Mouse (Mus musculus): Measurements from ENCODE around the gene Fance.
"Not testable (repeated sequence)": the region's sequence is repeated elsewhere in the genome, so short reads cannot be mapped to it uniquely, and the experiment has no call there.

The Fance gene

DNA sequence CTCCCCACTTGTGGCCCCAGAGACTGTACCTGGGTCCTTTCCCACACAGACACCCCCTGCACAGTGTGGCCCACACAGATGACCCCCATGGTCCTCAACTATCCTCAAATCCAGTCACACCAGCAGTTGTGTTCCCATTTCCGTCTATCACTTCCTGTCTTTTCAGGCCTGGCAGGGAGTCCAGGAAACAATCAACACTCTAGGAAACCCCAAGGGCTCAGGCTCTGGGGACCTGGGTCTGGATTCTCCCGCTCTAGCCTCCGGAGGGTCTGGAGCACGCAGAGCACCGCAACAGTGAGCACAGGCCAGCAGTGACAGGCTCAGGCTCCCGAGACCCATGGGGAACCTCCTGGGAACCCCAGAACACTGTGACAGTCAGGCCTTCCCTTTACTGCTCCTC, 34.9 kb downstream of the Fance start:
- DNase-seq (ENCODE audit: low spot score in 2 of 2), result no peak

DNA sequence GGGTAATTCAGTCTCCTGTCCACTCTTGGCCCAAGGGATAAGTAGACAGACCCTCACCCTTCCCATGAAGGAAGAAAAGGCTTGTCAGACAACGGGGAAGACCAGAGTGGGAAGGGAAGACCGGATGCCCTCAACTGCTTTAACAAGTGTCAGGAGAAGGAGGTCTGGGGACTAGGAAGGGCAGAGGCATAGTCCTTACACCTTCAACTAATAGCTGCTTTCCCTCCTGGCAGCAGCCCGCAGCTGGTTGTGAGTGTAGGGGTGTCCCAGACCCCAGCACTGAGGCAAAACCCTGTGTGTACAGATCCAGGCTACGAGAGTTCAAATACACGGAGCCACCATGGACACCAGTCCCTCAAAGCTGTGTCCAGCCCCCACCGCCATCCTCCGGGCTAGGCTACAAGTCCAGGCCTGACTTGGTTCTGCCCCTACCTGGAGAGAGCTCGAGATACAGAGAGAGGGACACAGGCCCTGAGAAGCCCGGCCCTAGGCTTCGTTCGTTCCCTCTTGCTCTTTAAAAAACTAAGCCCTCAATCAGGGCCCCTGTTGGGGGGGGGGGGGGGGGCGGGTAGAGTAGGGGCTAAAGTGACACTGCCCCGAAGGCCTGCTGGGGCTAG, 36.1 kb downstream of the Fance start:
- DNase-seq (ENCODE audit: low spot score in 2 of 2), result no peak

DNA sequence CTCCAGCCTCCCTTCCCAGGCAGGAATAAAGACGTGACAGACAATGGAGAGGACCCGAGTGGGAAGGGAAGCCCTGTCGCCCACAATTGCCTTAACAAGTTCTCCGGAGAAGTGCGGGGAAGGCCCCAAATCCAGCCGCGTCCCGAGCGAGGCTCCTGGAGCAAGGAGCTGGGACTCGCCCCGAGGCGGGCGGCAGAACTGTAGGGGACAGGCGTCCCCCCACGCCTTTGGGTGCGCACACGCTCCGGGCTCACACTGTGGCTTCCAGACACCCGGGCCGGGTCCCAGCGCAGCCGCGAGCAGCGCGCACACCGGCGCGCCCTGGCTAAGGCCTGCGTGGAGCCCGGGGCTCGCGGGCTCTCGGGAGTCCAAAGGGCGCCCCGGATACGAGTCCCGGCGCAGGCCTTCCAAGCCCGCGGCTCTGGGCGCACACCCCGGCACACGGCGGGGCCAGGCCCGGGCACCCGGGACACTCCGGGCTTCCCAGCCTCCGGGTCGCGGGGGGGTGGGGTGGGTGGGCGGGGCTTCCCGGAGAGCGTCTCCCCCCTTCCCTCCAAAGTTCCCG, 36.7 kb downstream of the Fance start:
- DNase-seq (ENCODE audit: low spot score in 2 of 2), result no peak

DNA sequence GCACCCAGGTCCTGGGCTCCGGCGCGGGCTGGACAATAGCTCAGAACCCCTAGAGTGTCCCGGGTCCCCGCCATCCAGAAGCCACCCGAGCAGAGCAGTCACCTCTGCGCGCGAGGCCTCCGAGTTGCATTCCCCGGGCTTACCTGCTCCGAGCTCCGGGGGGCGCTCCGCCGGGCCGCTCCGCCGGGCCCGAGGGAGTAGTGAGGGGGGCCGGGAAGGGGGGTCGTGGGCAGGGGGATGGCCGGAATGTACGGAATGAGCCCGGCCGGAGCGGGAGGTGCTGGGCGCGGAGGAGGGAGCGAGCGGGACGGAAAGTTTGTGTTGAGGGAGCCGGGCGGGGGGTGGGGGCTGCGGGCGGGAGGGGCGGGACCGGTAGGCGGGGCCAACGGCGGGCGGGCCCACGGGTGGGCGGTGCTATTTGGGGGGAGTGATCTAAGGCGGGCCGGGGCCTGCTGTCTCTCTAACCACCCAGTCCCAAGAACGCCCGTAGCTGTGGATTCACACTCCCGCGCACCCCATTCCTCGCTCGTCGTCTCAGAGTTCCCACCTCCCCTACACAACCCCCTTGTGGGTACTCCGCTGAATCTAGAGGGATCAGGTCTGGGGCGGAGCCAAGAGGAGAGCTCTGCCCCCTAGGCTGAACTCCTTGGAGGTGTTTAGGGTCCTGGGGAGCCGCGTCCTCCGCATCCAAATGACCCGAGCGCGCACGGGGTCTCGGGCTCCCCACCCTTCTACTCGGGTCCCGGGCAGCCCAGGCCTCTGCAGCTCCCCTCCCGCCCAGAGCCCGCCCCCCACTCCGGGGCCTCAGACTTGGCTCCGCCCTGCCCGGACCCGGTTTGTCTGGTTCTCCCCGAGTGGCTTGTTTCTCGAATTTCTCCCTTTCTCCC, 37.4 kb downstream of the Fance start, which contains the start of gene Tead3:
Gene Tead3 (minus strand): TSS at position 352 of the 887 bp plus-strand sequence.
- peak; percentile 85 to 91 for DNase-seq (ENCODE audit: low spot score in 2 of 2)

DNA sequence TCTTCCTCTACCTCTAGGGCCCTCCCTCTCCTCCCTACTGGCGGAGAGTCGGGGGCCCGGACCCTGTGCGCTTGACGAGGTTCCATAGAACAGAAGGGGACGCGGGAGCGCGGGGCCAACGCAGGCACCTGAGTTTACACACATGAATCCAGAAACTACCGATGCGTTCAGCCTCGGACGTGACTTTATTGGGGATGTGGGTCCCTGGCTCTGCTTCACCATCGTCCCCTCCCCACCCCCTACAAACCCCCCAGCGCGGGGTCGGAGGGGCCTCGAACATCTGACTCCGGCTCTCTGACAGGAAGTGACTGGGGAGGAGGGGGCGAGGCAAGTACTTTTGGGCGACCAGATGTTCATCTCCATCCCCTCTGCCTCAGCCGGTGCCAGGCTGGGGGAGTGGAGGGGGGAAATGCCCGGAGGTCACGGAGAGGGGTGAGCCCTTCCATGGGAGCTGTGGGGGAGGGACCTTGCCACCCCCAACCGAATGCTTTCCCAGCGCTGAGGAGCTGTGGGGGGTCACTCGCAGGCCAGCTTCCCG, 38.1 kb downstream of the Fance start:
- DNase-seq (ENCODE audit: low spot score in 2 of 2), result no peak

DNA sequence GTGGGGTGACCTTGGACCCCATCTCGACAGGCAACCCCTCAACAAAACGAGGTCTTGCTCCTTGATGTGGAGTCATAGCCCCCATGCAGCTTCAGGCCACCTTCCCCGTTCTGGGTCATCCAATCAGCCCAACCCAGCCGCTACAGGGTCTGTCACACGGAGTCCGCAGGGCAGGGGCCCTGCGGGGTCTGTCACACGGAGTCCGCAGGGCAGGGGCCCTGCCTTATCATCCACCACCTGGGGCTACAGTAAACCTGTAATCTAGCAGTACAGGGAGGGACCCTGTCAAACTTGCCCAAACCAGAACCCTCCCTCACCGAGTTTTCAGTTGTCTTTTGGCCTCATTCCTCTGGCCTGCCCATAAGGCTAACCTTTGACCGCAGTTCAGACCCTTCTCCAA, 38.7 kb downstream of the Fance start:
- DNase-seq (ENCODE audit: low spot score in 2 of 2), result no peak

DNA sequence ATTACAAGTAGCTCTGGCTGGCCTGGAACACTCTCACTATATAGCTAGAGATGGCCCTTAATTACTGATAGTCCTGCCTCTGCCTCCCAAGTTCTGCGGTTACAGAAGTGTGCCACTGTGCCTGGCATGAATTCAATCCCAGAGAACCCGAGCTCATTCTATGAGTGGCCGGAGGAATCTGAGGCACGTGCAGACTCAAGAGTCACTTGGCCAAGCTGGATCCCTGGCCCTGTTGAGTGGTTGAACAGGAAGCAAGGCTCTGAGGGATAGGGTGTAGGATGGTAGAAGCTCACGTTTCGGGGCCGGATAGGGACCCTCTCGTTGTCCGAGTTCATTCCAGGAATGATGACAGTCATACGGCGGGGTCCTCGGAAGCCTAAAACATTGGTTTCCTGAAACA, 42.6 kb downstream of the Fance start:
- no peak for DNase-seq (ENCODE audit: low spot score in 2 of 2)

DNA sequence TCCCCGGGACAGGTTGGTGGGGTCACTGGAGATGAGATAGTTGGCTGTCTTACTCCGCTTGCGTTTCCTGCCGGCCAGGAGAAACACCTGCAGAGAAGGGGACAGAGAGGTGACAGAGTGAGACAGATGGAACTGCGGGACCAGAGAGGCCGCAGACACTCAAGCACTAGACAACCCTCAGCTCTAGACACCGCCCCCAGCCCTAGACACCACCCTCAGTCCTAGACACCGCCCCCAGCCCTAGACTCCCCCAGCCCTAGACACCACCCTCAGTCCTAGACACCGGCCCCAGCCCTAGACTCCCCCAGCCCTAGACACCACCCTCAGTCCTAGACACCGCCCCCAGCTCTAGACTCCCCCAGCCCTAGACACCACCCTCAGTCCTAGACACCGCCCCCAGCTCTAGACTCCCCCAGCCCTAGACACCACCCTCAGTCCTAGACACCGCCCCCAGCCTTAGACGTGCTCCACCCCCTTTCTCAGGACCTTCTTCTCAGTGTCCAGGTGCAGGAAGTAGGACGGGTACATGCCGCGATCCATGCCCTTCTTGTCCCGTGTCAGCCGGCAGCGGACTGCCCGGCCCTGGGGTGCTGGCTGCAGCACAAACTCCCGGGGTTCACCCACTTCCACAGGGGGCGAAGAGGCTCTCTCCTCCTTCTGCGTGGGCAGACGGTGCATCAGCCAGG, 45.4 kb downstream of the Fance start:
- not testable (repeated sequence) for DNase-seq (ENCODE audit: low spot score in 2 of 2)

DNA sequence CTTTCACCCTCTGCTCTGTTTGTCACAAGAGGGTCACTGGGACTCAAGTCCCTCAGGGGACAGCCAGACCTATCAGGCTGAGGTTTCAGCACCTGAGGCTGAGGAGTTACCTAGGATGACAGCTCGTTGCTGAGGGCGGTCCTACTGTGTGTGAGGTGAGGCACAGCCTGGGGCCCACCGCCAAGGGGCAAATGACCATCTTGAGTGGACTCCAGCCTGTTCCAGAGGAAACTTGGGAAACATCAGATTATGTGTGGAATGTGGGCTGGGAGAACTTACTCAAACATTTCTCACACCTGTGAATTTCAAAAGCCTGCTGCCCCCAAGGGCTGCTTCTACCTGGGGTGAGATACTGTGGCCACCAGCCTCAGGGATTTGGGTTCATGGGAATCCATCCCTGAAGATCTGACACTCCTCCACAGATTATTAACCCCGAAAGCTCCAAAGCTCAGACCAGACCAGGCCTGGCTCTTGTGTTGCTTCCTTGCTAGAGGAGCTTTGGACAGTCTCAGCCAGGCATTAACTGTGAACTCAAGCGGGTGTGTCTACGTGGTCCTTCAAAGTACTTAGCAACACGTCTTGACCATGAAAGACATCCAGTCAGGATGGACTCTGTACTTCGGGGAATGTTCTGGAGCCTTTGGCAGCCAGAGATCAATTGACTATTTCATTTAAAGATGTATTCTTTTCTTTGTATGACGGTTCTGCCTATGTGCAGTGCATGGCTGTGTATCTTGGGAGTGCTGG, 47.4 kb downstream of the Fance start:
- no peak for DNase-seq (ENCODE audit: low spot score in 2 of 2)

DNA sequence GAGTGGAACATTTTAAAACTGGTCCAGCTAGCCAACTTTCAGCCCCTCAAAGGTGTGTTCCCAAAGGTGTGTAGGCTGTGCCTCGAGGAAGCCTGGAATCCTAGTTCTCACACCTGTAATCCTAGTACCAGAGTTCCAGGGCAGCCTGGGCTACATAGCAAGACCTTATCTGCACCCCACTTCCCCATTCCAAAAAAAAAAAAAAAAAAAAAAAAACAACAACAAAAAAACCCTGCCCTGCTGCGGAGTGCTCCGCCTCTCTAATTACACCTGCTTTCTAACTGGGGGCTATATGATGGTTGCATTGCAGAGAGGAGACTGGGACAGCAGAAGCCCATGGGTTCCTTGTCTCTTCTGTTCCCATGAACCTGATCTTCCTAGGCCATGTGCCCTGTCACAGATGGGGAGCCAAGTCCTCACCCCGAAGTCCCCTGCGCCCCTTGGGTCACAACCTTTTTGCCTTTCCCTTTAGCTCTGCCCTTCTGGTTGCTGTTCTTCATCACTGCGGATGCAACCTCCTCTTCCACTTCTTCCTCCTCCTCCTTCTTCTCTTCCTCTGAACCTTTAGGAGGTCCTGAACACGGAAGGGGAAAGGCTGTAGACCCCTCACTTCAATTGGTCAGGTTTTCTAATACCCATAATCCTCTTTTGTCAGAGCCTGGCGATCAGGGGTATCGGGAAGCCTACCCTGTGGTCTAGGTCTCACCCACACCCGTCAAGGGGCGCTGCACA, 48.8 kb downstream of the Fance start:
- no peak for DNase-seq (ENCODE audit: low spot score in 2 of 2)

DNA sequence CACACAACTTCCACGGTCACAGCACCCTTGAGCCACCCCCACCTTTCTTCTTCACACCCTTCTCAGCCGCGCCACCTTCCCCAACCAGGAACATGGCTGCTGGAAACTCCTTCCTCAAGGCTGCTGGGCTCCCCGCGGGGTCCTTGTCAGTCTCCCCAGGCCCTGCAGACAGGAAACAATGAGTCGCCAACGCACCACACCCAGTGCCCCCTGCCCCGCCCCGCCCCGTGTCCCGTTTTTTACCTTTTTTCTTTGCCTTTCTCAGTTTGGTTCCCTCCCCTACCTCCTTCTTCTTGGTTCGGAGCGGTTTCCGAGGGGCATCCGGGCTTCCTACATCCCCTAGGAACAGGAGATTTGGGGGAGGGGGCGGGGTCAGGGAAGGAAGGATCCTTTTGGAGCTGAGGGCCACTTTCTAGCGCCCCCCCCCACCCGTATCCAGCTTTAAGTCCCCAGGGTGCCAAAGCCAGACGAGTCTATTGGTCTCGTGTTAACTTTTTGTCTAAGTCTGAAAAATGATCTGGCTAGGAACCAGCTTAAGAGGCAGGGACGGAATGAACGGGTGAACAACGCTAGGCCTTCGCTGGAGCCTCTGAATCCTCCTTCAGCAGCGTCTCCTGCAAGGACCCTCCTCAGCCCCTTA, 49.5 kb downstream of the Fance start:
- DNase-seq (ENCODE audit: low spot score in 2 of 2), result no peak

DNA sequence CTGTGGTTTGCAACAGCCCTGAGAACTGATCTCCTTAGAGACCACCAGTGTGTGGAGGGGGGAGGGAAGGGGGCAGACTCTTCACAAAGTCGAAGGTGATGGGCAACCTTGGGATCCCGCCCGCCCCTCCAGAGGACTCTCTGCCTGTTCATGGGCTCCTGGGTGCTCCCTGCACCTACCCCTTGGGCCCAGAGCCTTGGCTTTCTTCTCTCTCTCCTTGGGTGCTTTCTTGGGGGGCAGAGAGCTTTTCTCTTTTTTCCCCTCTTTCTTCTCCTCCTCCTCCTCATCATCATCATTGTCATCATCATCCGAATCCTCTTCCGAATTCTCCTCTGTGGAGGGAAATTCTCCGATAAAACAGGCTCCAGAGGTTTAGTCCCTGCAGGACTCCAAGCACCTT, 50.2 kb downstream of the Fance start:
- no peak for DNase-seq (ENCODE audit: low spot score in 2 of 2)

DNA sequence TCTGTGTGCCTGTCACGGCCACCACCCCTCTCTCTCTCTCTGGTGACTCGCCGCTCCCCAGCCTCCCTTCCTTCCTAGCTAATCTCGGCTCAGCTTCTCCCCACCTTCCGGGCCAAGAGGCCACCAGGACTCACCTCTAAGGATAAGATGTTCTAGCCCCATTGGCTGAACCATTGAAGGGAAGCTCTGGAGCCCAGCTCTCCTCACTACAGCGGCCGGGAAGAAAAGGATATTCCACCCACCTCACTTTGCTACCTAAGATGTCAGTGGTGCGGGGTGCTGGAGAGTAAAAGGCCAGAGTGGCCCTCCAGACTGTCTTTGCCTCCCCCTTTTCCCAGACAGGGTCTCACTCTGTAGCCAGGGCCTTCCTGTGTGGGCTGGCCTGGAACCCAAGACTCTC, 51.8 kb downstream of the Fance start, which contains the start of gene Tulp1:
Gene Tulp1 (minus strand): TSS at position 101 of the 400 bp plus-strand sequence.
- no peak for DNase-seq (ENCODE audit: low spot score in 2 of 2)

DNA sequence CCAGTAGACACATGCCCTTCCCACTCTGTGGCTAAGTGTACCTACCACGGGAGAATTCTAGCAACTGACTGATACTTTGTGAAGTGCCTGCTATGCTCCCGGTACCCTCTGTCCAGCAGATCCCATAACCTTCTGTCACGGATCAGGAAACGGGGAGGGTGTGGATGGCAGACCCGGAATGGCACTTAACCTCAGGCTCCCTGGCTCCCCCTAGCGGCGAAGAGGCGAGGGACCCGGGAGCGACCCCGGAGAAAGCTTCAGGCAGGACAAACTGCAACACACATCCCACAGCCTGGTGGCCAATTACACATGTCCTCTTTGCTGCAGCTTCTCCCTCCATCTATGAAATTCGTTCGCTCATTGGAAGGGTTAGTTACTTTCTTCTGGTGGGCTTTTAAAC, 55.1 kb downstream of the Fance start:
- DNase-seq (ENCODE audit: low spot score in 2 of 2), result peak; percentile 70 to 88

DNA sequence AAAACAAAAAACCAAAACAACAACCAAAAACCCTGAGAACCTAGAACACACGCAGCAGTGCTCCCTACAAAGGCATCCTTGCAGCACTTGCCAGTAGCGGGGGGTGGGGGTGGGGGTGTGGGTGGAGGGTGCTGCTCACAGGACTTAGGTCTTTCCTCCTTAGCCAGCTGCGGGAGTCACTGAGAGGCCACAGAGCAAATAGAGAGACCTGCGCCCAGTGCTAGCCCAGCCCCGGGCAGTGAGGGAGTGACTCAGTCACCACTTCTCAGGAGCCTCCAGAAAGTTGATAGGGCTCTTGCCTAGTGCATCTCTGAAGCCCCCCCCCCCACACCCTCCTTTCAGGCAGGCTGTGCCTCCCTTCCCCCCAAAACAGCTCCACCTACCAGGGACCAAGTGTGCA, 55.7 kb downstream of the Fance start:
- DNase-seq (ENCODE audit: low spot score in 2 of 2), result no peak

DNA sequence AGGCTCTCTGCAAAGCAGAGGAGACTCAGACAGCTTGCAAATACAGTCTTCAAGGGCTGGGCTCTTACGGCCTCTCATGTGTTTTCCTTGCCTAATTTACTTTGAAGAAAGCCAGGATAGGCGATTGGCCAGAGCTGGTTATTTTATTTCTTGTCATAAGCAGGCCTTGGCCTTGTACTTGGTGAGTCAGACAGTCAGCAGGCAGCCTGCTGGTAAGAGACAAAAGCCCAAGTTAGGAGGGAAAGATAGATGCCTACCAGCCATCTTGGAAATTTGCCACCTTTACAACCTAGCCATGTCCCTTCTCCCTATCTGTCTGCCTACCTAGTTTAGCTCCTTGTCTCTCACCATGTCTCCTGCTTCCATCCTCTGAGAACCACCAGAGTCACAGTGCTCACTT, 58.0 kb downstream of the Fance start:
- no peak for DNase-seq (ENCODE audit: low spot score in 2 of 2)

DNA sequence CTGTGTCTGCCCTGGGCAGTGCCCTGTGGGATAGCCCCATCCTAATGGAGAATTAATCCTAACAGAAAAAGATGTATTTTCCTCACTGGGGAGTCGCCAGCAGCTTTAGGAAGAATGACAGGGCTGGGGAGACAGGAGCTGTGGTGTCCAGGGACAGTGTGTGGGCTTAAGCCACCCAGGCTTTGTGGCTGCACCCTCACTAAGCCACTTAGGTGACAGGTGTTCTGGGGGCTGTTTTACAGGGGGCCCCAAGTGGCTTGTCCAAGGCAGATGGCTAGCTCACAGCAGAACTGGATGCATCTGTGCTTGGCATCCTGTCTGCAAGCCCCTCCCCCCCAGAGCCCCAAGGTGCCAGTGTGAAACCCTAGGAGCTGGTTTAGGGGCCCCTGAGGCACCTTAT, 58.6 kb downstream of the Fance start:
- no peak for DNase-seq (ENCODE audit: low spot score in 2 of 2)

DNA sequence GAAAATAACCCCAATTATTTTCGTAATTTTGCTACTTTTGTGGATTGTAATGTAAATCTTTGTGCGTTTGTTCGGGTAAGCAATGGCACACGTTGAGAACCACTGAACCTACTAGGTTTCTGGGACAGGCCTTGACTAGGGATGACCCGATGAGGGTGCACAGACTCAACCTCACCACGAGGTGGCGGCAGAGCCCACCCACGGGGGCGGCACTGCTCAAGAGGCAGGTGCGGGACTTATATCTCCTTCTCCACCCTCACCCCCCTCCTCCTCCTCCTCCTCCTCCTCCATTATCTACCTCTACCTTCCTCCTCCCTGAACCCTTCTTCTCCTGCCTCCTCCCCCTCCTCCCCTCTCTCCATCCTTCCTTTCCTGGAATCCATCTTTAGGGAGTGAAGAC, 60.5 kb downstream of the Fance start:
- peak in 1 of 2 experiments; percentile 40 for DNase-seq (ENCODE audit: low spot score in 2 of 2)

DNA sequence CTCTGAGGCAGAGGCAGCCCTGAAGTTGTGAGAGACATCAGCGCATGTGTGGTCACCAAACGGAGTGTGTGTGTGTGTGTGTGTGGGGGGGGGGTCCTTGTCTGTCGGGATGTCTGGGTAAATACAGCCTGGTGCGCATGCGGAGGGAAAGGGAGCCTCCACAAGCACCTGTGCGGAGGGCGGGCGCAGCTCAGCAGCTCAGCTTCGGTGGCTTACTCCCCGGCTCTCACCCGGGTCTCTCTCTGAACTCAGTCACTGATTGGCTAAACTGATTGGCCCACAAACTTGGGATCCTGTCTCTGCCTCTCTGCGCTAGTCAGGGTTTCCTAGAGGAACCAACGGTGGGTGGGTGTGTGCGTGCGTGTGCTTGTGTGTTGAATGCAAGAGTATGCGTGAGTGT, 61.2 kb downstream of the Fance start:
- DNase-seq (ENCODE audit: low spot score in 2 of 2), result no peak

DNA sequence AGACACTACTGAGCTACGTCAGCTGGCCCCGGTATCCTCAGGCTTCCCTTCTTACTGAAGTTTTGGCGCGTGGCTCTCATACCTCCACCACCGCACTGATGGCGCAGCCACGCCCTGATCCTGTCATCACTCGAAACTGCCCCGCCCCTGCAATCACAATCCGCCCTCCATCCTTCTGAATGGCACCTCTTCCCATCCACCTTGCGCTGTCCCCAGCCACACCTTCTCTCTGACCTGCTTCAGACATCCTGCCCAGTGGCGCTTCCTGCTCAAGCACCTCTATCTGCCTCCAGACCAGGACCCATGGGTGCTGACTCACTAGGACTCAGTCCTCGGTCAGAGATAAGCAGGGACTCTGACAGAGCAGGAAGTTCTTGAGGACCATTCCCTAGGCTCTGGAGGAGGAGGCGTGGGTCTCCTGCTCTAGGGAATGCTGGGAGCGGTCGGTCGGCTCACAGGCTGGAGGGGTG, 62.3 kb downstream of the Fance start:
- no peak for DNase-seq (ENCODE audit: low spot score in 2 of 2)
